In the genomic region with DNA sequence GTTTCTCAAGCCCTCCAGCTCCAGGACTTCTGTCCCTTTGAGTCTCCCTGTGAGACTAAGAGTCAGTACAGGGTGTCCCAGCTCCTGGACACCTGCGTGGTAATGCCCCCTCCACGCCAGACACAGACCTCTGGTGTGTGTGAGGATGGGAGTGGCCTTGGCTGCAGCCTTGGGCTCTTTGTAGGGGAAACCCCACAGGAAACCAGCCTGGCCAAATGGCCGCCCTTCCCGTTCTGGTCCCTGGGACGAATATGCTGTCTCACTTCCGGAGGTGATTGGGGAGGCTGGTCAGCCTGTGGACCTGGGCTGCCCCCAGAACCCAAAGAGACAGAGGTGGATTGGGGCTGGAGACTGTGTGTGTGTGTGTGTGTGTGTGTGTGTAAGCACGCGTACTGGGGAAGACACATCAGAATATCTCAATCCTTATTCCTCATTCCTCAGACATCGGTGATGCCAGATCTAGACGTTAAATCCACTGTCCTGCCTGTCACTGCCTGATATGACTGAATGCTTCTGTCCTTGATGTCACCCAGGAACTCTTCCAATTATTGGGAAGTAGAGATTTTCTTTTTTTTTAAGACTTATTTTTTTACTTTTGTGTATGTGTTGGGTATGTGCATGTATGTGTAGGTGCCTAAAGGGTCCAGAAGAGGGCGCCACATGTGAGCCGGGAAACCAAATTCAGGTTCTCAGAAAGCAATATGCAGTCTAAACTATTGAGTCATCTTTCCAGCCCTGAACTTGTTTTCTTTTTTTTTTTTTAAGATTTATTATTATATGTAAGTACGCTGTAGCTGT, we compare ENCODE assay signal across 8 mouse cellular contexts. TPM values are rescaled to one million over a fixed set of nuclear protein-coding genes. Genes with fewer than 3 reads are reported as not detected.
DNase-seq lines count a peak whose midpoint lies in the region; ATAC-seq lines count a peak whose summit lies in the region.

No protein-coding gene starts in this region.

- H3K4me3 ChIP-seq in forebrain, embryonic 10.5 days = peak overlapping the region; percentile 69
- peak overlapping the region; percentile 51 for H3K4me3 ChIP-seq in midbrain, embryonic 10.5 days

- DNase-seq in 3T3-L1 (ENCODE audit: low read depth, low spot score) = peak; percentile 94
- DNase-seq in MN1 (ENCODE audit: low spot score) = peak; percentile 79
- no peak for DNase-seq in forebrain, embryonic 10.5 days (ENCODE audit: extremely low spot score, low spot score)
- peak; percentile 88 for DNase-seq in heart, postnatal 25 days (ENCODE audit: low spot score)
- peak; percentile 71 to 83 for DNase-seq in kidney, postnatal 4 days
- DNase-seq in midbrain, embryonic 10.5 days (ENCODE audit: low spot score) = peak; percentile 35
- peak; percentile 40 for DNase-seq in thymus, postnatal 25 days

- no peaks in the 10 kb centered on the region for H3K9me3 ChIP-seq in forebrain, embryonic 10.5 days
- no peaks in the 10 kb centered on the region for H3K9me3 ChIP-seq in midbrain, embryonic 10.5 days (replicated peaks)

- intact Hi-C loops in heart, postnatal 25 days (cut with DNase I) = loop anchor here (5.0 kb wide), 1 partner anchor 503 kb away; no protein-coding TSS in a partner anchor

- peaks cover 69% of the 10 kb centered on the region for H3K4me1 ChIP-seq in forebrain, embryonic 10.5 days
- H3K4me1 ChIP-seq in midbrain, embryonic 10.5 days = peaks cover 64% of the 10 kb centered on the region

- peaks cover 18% of the 10 kb centered on the region for H3K36me3 ChIP-seq in forebrain, embryonic 10.5 days (replicated peaks)
- H3K36me3 ChIP-seq in midbrain, embryonic 10.5 days = peaks cover 6% of the 10 kb centered on the region

- H3K27me3 ChIP-seq in forebrain, embryonic 10.5 days (ENCODE audit: poor library complexity, severe bottlenecking) = peaks cover 28% of the 10 kb centered on the region
- peaks cover 39% of the 10 kb centered on the region for H3K27me3 ChIP-seq in midbrain, embryonic 10.5 days (ENCODE audit: low read depth, poor library complexity, severe bottlenecking)

- ATAC-seq in frontal cortex, adult (ENCODE audit: low TSS enrichment) = no peak

- peak overlapping the region; percentile 85 for H3K27ac ChIP-seq in forebrain, embryonic 10.5 days
- peak overlapping the region; percentile 84 for H3K27ac ChIP-seq in midbrain, embryonic 10.5 days (replicated peaks)

- WGBS in forebrain, embryonic 10.5 days = 60% methylated on average over 13 of the region's 13 CpGs
- WGBS in midbrain, embryonic 10.5 days = 66% methylated on average over 13 of the region's 13 CpGs

RNA-seq across cellular contexts. Expression of gene Nanos3, which starts 19.2 kb away (rescaled TPM):
- 2.6 and 3.7 TPM in 2 replicates for polyA plus RNA-seq in forebrain, embryonic 10.5 days (2016; fragmentation: Nextera tagmentation; extraction: Ambion mirVana)
- 1 to 10 TPM in 1 of 2 experiments, under 1 TPM in 1; 0.73 to 1.4 TPM for total RNA-seq in heart, postnatal 25 days (2021)
- polyA plus RNA-seq in midbrain, embryonic 10.5 days (2016; fragmentation: Nextera tagmentation; extraction: Ambion mirVana) = 3.0 and 5.6 TPM in 2 replicates

RNA-seq across cellular contexts. Expression of gene Zswim4, which starts 32.7 kb away (rescaled TPM):
- 28.6 and 31.4 TPM in 2 replicates for polyA plus RNA-seq in forebrain, embryonic 10.5 days (2016; fragmentation: Nextera tagmentation; extraction: Ambion mirVana)
- 1 to 10 TPM; 8.2 to 8.8 TPM for total RNA-seq in heart, postnatal 25 days (2021)
- 30.4 and 39.5 TPM in 2 replicates for polyA plus RNA-seq in midbrain, embryonic 10.5 days (2016; fragmentation: Nextera tagmentation; extraction: Ambion mirVana)

RNA-seq across cellular contexts. Expression of gene D8Ertd738e, which starts 45.3 kb away (rescaled TPM):
- 386 and 390 TPM in 2 replicates for polyA plus RNA-seq in forebrain, embryonic 10.5 days (2016; fragmentation: Nextera tagmentation; extraction: Ambion mirVana)
- total RNA-seq in heart, postnatal 25 days (2021) = 100 to 1,000 TPM; 227 to 240 TPM
- 363 and 389 TPM in 2 replicates for polyA plus RNA-seq in midbrain, embryonic 10.5 days (2016; fragmentation: Nextera tagmentation; extraction: Ambion mirVana)

RNA-seq across cellular contexts. Expression of gene Mri1, which starts 53.0 kb away (rescaled TPM):
- 65.2 and 71.3 TPM in 2 replicates for polyA plus RNA-seq in forebrain, embryonic 10.5 days (2016; fragmentation: Nextera tagmentation; extraction: Ambion mirVana)
- 10 to 100 TPM; 10.2 to 10.3 TPM for total RNA-seq in heart, postnatal 25 days (2021)
- polyA plus RNA-seq in midbrain, embryonic 10.5 days (2016; fragmentation: Nextera tagmentation; extraction: Ambion mirVana) = 65.5 and 72.0 TPM in 2 replicates

RNA-seq across cellular contexts. Expression of gene 4930432K21Rik, which starts 56.3 kb away (rescaled TPM):
- polyA plus RNA-seq in forebrain, embryonic 10.5 days (2016; fragmentation: Nextera tagmentation; extraction: Ambion mirVana) = 1.9 and 2.4 TPM in 2 replicates
- under 1 TPM; 0.10 to 0.28 TPM for total RNA-seq in heart, postnatal 25 days (2021)
- 2.4 TPM in 2 replicates for polyA plus RNA-seq in midbrain, embryonic 10.5 days (2016; fragmentation: Nextera tagmentation; extraction: Ambion mirVana)
